Mouse (Mus musculus): ENCODE results near the gene Coro2a.
"Not testable (repeated sequence)": the region's sequence is repeated elsewhere in the genome, so short reads cannot be mapped to it uniquely, and the experiment has no call there.

Coro2a gene

DNA sequence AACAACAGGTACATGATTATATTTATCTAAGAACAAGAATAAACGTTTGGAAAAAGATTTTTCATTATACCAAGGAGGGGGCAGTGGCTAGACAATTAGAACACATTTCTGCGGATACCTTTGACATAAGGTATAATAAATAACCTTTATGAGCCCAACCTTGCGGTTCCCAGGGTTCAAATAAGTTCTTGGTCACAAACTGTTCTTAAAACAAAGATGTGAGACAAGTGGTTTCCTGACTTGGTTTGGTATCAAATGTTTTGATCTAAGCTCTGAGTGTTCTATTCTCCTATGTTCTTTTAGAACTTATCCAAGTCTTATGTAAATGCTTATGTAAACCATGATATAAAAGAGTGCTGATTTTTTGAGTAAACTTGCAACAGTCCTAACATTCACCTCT is 17.5 kb downstream of the Coro2a start:
- not testable (repeated sequence) for DNase-seq (ENCODE audit: low read depth, low spot score)

DNA sequence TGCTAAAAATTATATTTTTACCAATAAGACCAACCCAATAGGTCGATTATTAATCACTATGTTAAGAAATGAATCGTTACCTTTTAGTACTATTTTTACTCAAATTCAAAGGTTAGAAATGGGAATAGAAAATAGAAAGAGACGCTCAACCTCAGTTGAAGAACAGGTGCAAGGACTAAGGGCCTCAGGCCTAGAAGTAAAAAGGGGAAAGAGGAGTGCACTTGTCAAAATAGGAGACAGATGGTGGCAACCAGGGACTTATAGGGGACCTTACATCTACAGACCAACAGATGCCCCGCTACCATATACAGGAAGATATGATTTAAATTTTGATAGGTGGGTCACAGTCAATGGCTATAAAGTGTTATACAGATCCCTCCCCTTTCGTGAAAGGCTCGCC is 17.9 kb downstream of the Coro2a start:
- DNase-seq (ENCODE audit: low read depth, low spot score), result not testable (repeated sequence)

GRCm38 (mm10) chr4:46582024-46582423 is 20.0 kb downstream of the Coro2a start:
- not testable (repeated sequence) for DNase-seq (ENCODE audit: low read depth, low spot score)

DNA sequence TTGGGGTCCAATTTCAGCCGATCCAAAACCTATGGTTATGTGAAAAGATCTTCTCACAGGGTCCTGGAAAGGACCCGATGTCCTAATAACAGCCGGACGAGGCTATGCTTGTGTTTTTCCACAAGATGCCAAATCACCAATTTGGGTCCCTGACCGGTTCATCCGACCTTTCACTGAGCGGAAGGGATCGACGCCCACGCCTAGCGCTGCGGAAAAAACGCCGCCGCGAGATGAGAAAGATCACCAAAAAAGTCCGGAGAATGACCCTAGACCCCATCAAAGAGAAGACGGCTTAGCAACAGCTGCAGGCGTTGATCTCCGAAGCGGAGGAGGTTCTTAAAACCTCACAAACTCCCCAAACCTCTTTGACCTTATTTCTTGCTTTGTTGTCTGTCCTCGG is 20.4 kb downstream of the Coro2a start:
- not testable (repeated sequence) for DNase-seq (ENCODE audit: low read depth, low spot score)

DNA sequence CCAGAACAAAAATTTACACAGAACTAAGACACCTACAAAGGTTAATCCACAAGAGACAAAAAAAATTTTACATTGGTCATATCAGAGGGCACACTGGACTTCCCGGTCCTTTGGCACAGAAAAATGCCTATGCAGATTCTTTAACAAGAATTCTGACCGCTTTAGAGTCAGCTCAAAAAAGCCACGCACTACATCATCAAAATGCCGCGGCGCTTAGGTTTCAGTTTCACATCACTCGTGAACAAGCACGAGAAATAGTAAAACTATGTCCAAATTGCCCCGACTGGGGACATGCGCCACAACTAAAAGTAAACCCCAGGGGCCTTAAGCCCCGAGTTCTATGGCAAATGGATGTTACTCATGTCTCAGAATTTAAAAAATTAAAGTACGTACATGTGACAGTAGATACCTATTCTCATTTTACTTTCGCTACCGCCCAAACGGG is 21.2 kb downstream of the Coro2a start:
- not testable (repeated sequence) for DNase-seq (ENCODE audit: low read depth, low spot score)

DNA sequence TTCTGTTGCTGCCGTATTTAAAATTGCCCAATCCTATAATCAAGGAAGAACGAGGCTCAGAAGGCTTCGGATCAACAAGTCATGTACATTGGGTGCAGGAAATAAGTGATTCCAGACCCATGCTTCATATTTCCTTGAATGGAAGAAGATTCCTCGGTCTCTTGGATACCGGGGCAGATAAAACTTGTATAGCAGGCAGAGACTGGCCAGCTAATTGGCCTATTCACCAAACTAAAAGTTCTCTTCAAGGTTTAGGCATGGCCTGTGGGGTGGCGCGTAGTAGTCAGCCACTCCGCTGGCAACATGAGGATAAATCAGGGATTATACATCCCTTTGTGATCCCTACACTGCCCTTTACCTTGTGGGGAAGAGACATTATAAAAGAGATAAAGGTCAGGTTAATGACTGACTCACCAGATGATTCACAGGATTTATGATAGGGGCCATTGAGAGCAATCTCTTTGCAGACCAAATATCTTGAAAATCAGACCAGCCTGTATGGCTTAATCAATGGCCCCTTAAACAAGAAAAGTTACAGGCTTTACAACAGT is 23.1 kb downstream of the Coro2a start:
- not testable (repeated sequence) for DNase-seq (ENCODE audit: low read depth, low spot score)

GRCm38 (mm10) chr4:46578228-46578627 is 23.8 kb downstream of the Coro2a start:
- DNase-seq (ENCODE audit: low read depth, low spot score), result no peak

DNA sequence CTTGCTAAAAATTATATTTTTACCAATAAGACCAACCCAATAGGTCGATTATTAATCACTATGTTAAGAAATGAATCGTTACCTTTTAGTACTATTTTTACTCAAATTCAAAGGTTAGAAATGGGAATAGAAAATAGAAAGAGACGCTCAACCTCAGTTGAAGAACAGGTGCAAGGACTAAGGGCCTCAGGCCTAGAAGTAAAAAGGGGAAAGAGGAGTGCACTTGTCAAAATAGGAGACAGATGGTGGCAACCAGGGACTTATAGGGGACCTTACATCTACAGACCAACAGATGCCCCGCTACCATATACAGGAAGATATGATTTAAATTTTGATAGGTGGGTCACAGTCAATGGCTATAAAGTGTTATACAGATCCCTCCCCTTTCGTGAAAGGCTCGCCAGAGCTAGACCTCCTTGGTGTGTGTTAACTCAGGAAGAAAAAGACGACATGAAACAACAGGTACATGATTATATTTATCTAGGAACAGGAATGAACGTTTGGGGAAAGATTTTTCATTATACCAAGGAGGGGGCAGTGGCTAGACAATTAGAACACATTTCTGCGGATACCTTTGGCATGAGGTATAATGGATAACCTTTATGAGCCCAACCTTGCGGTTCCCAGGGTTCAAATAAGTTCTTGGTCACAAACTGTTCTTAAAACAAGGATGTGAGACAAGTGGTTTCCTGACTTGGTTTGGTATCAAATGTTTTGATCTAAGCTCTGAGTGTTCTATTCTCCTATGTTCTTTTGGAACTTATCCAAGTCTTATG is 26.3 kb downstream of the Coro2a start:
- DNase-seq (ENCODE audit: low read depth, low spot score), result not testable (repeated sequence)

DNA sequence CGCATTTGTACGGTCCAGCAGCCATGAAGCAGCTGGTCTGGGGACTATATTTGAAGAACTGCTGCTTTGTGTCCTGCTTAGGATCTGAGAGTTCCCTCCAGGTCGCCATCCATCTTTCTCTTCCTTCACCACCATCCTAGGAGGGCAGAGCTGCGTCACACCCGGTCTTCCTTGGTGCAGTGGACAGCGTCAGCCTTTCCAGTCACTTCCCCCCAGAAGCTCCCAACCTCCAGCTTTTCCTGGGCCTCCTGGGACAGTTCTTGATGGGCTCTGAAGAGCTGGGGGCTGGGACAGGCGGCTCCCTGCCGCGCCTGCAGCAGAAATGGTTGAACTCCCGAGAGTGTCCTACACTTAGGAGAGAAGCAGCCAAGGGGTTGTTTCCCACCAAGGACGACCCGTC is 27.2 kb downstream of the Coro2a start:
- DNase-seq (ENCODE audit: low read depth, low spot score), result no peak

DNA sequence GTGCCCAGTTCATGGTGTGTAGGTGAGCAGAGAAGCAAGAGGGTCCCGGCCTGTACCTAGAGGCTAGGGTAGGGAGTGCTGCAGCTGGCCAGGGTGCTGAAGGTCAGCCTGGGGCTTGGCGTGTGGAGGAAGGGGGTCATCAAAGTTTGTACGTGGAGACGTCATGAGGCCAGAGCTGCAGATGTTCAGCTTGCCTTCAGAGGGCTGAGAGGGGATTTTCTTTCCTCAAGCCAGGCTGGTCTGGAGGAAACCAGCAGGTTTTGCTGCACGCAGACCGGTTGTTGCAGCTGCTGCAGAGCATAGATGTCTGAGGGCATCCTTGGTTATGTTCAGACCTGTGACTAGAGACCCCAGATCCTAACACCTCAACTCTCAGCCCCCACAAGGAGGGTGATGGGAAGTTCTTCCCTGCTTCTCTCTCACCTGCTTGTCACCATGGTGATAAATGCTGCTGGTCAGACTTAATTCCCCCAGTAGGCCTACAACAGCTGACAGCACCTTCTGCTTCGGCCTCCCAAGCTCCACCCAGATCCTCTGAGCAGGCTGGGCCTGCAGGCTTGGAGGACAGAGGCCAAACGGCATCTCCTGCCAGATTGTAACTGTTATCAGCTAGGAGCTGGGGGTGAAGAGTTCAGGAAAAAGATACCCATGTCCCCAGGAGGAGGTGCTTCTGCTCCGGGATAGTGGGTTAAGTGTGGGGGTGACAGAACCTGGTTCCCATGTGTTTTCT is 27.8 kb downstream of the Coro2a start:
- DNase-seq (ENCODE audit: low read depth, low spot score), result no peak

DNA sequence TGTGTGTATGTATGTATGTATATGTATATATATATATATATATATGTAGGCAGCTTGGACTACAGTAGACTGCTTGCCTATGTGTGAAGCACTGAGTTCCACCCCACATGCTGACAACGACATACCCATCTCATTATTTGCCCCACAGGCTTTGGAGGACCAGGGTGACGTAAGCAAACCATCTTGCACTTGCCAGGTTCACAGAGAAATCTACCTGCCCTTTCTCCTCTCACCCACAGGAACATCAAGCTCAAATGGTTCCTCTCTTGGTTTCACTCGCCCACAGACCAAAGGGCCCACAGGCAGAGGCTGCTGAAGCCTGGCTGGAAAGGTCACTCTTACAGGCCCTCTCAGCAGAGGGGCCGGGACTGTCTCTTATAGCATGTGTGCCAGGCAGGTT is 29.4 kb downstream of the Coro2a start:
- DNase-seq (ENCODE audit: low read depth, low spot score), result no peak

- no peak for DNase-seq (ENCODE audit: low read depth, low spot score)
Observed at GRCm38 (mm10) chr4:46571744-46572143, 30.3 kb downstream of the Coro2a start.

- DNase-seq (ENCODE audit: low read depth, low spot score), result no peak
Observed at GRCm38 (mm10) chr4:46569671-46570070, 32.3 kb downstream of the Coro2a start.

GRCm38 (mm10) chr4:46568169-46568568 is 33.8 kb downstream of the Coro2a start:
- no peak for DNase-seq (ENCODE audit: low read depth, low spot score)

GRCm38 (mm10) chr4:46566931-46567671 is 34.9 kb downstream of the Coro2a start:
- DNase-seq (ENCODE audit: low read depth, low spot score), result no peak

DNA sequence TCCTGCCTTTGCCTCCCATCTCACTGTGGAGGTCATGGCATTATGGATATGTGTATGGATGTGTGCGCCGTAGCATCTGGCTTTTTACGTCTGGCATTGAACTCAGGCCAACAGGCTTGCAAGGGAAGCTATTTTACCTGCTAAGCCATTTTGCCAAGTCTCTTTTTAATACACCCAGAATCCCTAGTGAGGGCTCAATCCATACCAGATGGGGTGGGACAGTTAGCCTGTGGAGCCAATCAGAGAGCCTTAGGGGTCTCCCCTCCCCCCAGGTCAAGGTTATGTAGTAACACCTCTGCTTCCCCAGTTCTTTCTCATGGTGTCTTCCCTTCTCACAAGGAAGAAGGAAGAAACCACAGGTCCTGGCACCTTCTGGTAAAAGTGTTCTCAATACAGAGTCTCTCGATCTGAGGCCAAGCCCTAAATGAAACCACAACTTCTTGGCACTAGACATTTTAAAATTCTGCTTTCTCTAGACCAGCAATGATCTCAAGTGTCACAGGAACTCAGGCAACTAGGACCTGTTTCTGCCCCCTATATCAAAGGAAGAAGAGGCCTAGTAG is 36.5 kb downstream of the Coro2a start:
- no peak for DNase-seq (ENCODE audit: low read depth, low spot score)

DNA sequence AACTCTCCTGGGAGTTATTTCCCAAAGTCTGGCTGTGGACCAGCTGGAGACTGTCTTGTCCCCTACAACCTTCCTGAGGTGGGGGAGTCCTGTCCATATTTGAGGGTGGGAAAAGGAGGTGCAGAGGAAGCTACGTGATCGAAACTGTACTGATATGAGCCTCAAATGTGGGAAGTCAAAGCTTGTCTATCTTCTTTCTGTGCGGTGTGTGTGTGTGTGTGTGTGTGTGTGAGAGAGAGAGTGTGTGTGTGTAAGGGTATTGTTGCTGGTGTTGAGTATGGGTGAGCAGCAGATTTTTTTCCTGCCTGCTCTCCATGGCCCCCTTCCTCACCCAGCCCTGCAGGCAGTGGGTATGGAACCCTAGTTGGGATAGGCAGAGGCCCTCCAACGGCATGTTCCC is 37.8 kb downstream of the Coro2a start:
- DNase-seq (ENCODE audit: low read depth, low spot score), result no peak

DNA sequence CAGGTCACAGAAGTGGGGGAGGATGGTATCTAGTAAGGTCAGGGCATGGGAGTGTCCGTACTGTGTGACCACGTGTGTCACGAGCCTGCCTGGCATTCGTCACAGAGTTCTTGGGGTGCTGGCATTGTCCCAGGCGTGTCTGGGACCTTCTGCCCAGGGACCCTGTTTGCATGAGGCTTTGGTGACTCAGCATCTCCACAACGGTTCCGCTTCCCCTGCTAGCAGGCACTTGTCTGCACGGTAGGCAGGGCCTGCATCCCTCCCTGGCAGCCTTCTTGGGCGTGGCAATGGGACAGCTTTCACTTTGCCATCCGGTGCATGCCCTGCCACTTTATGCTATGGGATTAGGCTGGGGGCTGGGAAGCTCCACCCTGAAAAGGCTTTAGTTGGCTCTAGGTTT is 38.2 kb downstream of the Coro2a start:
- DNase-seq (ENCODE audit: low read depth, low spot score), result no peak

GRCm38 (mm10) chr4:46562841-46563240 is 39.2 kb downstream of the Coro2a start:
- no peak for DNase-seq (ENCODE audit: low read depth, low spot score)

DNA sequence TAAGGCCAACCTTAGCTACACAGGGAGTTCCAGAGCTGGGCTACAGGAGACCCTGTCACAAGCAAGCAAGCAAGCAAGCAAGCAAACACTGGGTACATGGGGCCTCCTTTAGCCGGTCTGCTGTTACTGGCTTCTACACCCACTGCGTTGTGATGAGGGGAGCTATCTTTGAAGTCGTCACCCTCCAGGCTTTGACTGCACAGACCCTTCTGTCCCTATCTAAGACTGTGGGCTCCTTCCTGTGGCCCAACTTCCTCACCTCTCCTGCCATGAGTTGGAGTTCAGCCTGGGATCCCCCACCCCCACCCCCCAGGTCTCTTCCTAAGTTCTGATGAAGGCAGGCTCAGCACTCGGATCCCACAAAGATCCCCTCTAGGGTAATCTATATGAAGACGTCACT is 40.0 kb downstream of the Coro2a start:
- no peak for DNase-seq (ENCODE audit: low read depth, low spot score)

- no peak for DNase-seq (ENCODE audit: low read depth, low spot score)
Observed at GRCm38 (mm10) chr4:46560069-46560705, 41.8 kb downstream of the Coro2a start.
